Mouse (Mus musculus) spleen, adult 2 months (tissue): ENCODE measurements around the gene 4931406P16Rik. TPM values are rescaled to one million over a fixed set of nuclear protein-coding genes. Genes with fewer than 3 reads are reported as not detected.
A peak's percentile ranks its signal among the peaks of the same experiment; 100 is the strongest.

Experiments used
- DNase-seq, 2 experiments: peaks; one replicate each; pipeline versions ENCODE4 v3.0.0 to v3.0.0-alpha.2; 2012 to 2021; ENCODE audit warnings: low spot score in 2 of 2, low read depth in 1 of 2
- H3K27ac ChIP-seq: fragments of 200-500 bp; 2 replicates; pipeline ENCODE4 v1.5.1; 2012; ENCODE audit warnings: low read length, inconsistent platforms; ENCODE audit not compliant: insufficient read depth
- H3K27me3 ChIP-seq: fragments of 200-500 bp; 2 replicates; pipeline ENCODE4 v1.6.1; 2012; ENCODE audit warnings: mild to moderate bottlenecking, moderate library complexity, low read length, inconsistent platforms; ENCODE audit not compliant: control insufficient read depth, insufficient read depth
- H3K36me3 ChIP-seq: fragments of 200-500 bp; 2 replicates; pipeline ENCODE4 v1.6.1; 2012; ENCODE audit warnings: mild to moderate bottlenecking, low read length, inconsistent platforms; ENCODE audit not compliant: control insufficient read depth, insufficient read depth
- H3K4me1 ChIP-seq: fragments of 200-500 bp; 2 replicates; pipeline ENCODE4 v1.6.1; 2011; ENCODE audit warnings: inconsistent platforms; ENCODE audit not compliant: control insufficient read depth, insufficient read depth, insufficient read length
- H3K4me3 ChIP-seq: fragments of 200-500 bp; 2 replicates; pipeline ENCODE4 v1.5.1; 2011; ENCODE audit warnings: mild to moderate bottlenecking, inconsistent platforms; ENCODE audit not compliant: insufficient read depth, insufficient read length; ENCODE audit errors: extremely low read depth
- CTCF ChIP-seq: fragments of 200-500 bp; IDR thresholded peaks from 2 replicates; pipeline ENCODE4 v1.5.1; 2011; ENCODE audit warnings: mild to moderate bottlenecking, inconsistent platforms; ENCODE audit not compliant: insufficient read depth, insufficient read length, insufficient replicate concordance; ENCODE audit errors: extremely low read depth
- POLR2A ChIP-seq: fragments of 200-500 bp; IDR thresholded peaks from 2 replicates; pipeline ENCODE4 v1.6.1; 2011; ENCODE audit warnings: low read depth, low read length, inconsistent platforms
- WGBS: fragments of 180-500 bp; shearing (Covaris S2); methylation state at CpG from one replicate; pipeline ENCODE4 v1.1.7; 2018; 5-methylcytosine and 5-hydroxymethylcytosine counted together
- polyA plus RNA-seq: library from polyadenylated mRNA; depleted of rRNA; stranded (reverse); fragments of >200 nt; gene quantifications from 2 replicates; pipeline ENCODE4 v1.2.3, GENCODE M21; 2012

4931406P16Rik gene
- polyA plus RNA-seq, 1 experiment, result 22.9 TPM

GRCm38 (mm10) chr7:34229153-34229552 lies 84.2 kb downstream of the 4931406P16Rik start:
- 22% methylated on average over 5 of the region's 5 CpGs for WGBS
- Histone ChIP-seq H3K4me1 (peaks cover 10% of the 10 kb centered on the region; the same call in 1 of the 2 replicates), H3K36me3 (peaks cover 18% of the 10 kb centered on the region), H3K27me3 (no peaks in the 10 kb centered on the region), H3K4me3 (peak overlapping the region; percentile 79), H3K27ac (no peak overlapping the region)
- TF ChIP-seq CTCF (no peak), POLR2A (no peak)
- no peak for DNase-seq

- WGBS, result 33% methylated on average over 7 of the region's 9 CpGs
These were observed 84.7 kb downstream of the 4931406P16Rik start for GRCm38 (mm10) chr7:34228641-34229040.

GRCm38 (mm10) chr7:34226846-34227245 lies 86.5 kb downstream of the 4931406P16Rik start:
- H3K27me3 ChIP-seq, result no peaks in the 10 kb centered on the region
- peaks cover 26% of the 10 kb centered on the region for H3K36me3 ChIP-seq
- 87% methylated on average over 12 of the region's 12 CpGs for WGBS
- no peak for DNase-seq
- TF ChIP-seq CTCF (no peak), POLR2A (no peak)
- H3K27ac ChIP-seq, result no peak overlapping the region
- no peak overlapping the region for H3K4me3 ChIP-seq
- H3K4me1 ChIP-seq, result peaks cover 10% of the 10 kb centered on the region; the same call in 1 of the 2 replicates

More at GRCm38 (mm10) chr7:34228641-34229040, 84.7 kb downstream of the 4931406P16Rik start:
- H3K27me3 ChIP-seq, result no peaks in the 10 kb centered on the region
- H3K27ac ChIP-seq, result no peak overlapping the region
- H3K4me3 ChIP-seq, result no peak overlapping the region
- no peak for DNase-seq
- H3K36me3 ChIP-seq, result peaks cover 20% of the 10 kb centered on the region
- H3K4me1 ChIP-seq, result peaks cover 10% of the 10 kb centered on the region; the same call in 1 of the 2 replicates
- no peak for TF ChIP-seq POLR2A
- TF ChIP-seq CTCF, result no peak

GRCm38 (mm10) chr7:34226086-34226485 lies 87.3 kb downstream of the 4931406P16Rik start:
- Histone ChIP-seq H3K27me3 (no peaks in the 10 kb centered on the region), H3K27ac (no peak overlapping the region), H3K4me3 (no peak overlapping the region), H3K4me1 (peaks cover 10% of the 10 kb centered on the region; the same call in 1 of the 2 replicates), H3K36me3 (peaks cover 29% of the 10 kb centered on the region)
- TF ChIP-seq CTCF (no peak), POLR2A (no peak)
- 80% methylated on average over 8 of the region's 8 CpGs for WGBS
- no peak for DNase-seq

- DNase-seq, result no peak
These were observed 89.0 kb downstream of the 4931406P16Rik start for GRCm38 (mm10) chr7:34224308-34224707.

GRCm38 (mm10) chr7:34222340-34222739 lies 91.0 kb downstream of the 4931406P16Rik start:
- no peaks in the 10 kb centered on the region for H3K27me3 ChIP-seq
- peaks cover 48% of the 10 kb centered on the region for H3K36me3 ChIP-seq
- no peak overlapping the region for H3K4me3 ChIP-seq
- 94% methylated on average over 10 of the region's 10 CpGs for WGBS
- no peak for TF ChIP-seq POLR2A
- DNase-seq, result no peak
- H3K4me1 ChIP-seq, result no peaks in the 10 kb centered on the region
- H3K27ac ChIP-seq, result no peak overlapping the region

More at GRCm38 (mm10) chr7:34224308-34224707, 89.0 kb downstream of the 4931406P16Rik start:
- TF ChIP-seq CTCF, result no peak
- TF ChIP-seq POLR2A, result no peak
- no peak overlapping the region for H3K4me3 ChIP-seq
- no peaks in the 10 kb centered on the region for H3K27me3 ChIP-seq
- no peak overlapping the region for H3K27ac ChIP-seq
- peaks cover 8% of the 10 kb centered on the region; the same call in 1 of the 2 replicates for H3K4me1 ChIP-seq
- 94% methylated on average over 6 of the region's 6 CpGs for WGBS
- peaks cover 41% of the 10 kb centered on the region for H3K36me3 ChIP-seq

- DNase-seq, result no peak
- Histone ChIP-seq H3K36me3 (peaks cover 45% of the 10 kb centered on the region), H3K27me3 (no peaks in the 10 kb centered on the region), H3K4me3 (no peak overlapping the region), H3K4me1 (no peaks in the 10 kb centered on the region), H3K27ac (no peak overlapping the region)
- WGBS, result 93% methylated on average over 9 of the region's 9 CpGs
- TF ChIP-seq CTCF (no peak), POLR2A (no peak)
These were observed 91.6 kb downstream of the 4931406P16Rik start for GRCm38 (mm10) chr7:34221594-34222250.
